Mouse (Mus musculus) bone marrow, adult 2 months (tissue): ENCODE results near the gene Ces2f.
"Not testable (repeated sequence)": the region's sequence is repeated elsewhere in the genome, so short reads cannot be mapped to it uniquely, and the experiment has no call there.

Source experiments
- CTCF ChIP-seq: fragments of 200-500 bp; IDR thresholded peaks from 2 replicates; pipeline ENCODE4 v1.5.1; 2011; ENCODE audit warnings: low read length, control low read depth; ENCODE audit not compliant: control insufficient read depth, insufficient read depth
- POLR2A ChIP-seq: fragments of 200-500 bp; IDR thresholded peaks from 2 replicates; pipeline ENCODE4 v1.6.1; 2011; ENCODE audit warnings: low read depth, mild to moderate bottlenecking, control low read depth, low read length, borderline replicate concordance; ENCODE audit not compliant: control insufficient read depth

- TF ChIP-seq CTCF, POLR2A: not testable (repeated sequence)
Measured at GRCm38 (mm10) chr8:104909651-104910050, 37.5 kb upstream of the Ces2f start.
